Comparison of ENCODE assay signal across 9 mouse cellular contexts in the genomic region with DNA sequence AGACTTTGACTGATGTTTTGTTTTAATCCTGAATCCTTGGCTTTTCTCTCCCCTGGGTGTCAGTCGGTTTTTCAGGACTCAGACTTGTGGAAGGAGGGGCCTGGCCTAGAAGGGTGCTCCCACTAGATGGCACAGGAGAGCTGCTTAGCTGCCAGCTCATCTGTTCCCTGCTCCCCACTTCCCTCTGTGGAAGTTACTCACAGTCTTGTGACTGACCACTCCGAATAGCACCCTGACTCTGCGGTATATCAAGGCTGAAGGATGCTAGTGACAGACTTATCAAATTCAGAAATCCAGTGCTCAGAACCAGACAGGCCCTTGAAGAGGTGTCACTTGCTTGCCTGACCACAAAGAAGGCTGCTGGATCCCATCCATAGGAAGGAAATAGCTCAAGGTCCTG. TPM values are rescaled to one million over a fixed set of nuclear protein-coding genes. Genes with fewer than 3 reads are reported as not detected.
A peak's percentile ranks its signal among the peaks of the same experiment; 100 is the strongest.
DNase-seq lines count a peak whose midpoint lies in the region; ATAC-seq lines count a peak whose summit lies in the region.
"Had no signal": no experiment of that assay in that cellular context is flagged by ENCODE, and none has a peak within 500 bp of the region (broad histone marks: within the 10 kb centered on the region; RNA-seq: fewer than 3 reads in every experiment).

No protein-coding gene starts in this region.

- ATAC-seq in liver, embryonic 12.5 days = no peak
- ATAC-seq in embryonic facial prominence, embryonic 11.5 days (replicated peaks; ENCODE audit: insufficient number of reproducible peaks, low FRiP score, low TSS enrichment, low read depth) = no peak
- 0 out of 2 replicates have a peak, but pooled peaks have one; percentile 51 for ATAC-seq in limb, embryonic 11.5 days (ENCODE audit: insufficient number of reproducible peaks, low FRiP score, low TSS enrichment, low read depth)

- H3K9ac ChIP-seq in liver, embryonic 12.5 days = no peak overlapping the region
- no peak overlapping the region for H3K9ac ChIP-seq in embryonic facial prominence, embryonic 11.5 days (replicated peaks; ENCODE audit: low read length)
- H3K9ac ChIP-seq in limb, embryonic 11.5 days (ENCODE audit: low read length) = no peak overlapping the region

- no peaks in the 10 kb centered on the region for H3K36me3 ChIP-seq in liver, embryonic 12.5 days
- no peaks in the 10 kb centered on the region; the same call in 1 of the 2 replicates for H3K36me3 ChIP-seq in embryonic facial prominence, embryonic 11.5 days (replicated peaks; ENCODE audit: control insufficient read depth, insufficient read depth, low read depth, low read length)
- H3K36me3 ChIP-seq in heart, embryonic 10.5 days = peaks cover 7% of the 10 kb centered on the region; the same call in 1 of the 2 replicates
- H3K36me3 ChIP-seq in limb, embryonic 11.5 days (ENCODE audit: control insufficient read depth, insufficient read depth, low read length) = no peaks in the 10 kb centered on the region
- H3K36me3 ChIP-seq in splenic B cell, adult 2 months (ENCODE audit: control insufficient read depth, insufficient read depth, low read length, poor library complexity, severe bottlenecking) = no peaks in the 10 kb centered on the region

- no peaks in the 10 kb centered on the region for H3K27me3 ChIP-seq in liver, embryonic 12.5 days (replicated peaks)
- no peaks in the 10 kb centered on the region for H3K27me3 ChIP-seq in embryonic facial prominence, embryonic 11.5 days (ENCODE audit: control insufficient read depth, insufficient read depth, low read length)
- no peaks in the 10 kb centered on the region for H3K27me3 ChIP-seq in heart, embryonic 10.5 days (ENCODE audit: insufficient read depth, poor library complexity, severe bottlenecking)
- no peaks in the 10 kb centered on the region for H3K27me3 ChIP-seq in limb, embryonic 11.5 days (ENCODE audit: control insufficient read depth, insufficient read depth, low read length)
- no peaks in the 10 kb centered on the region for H3K27me3 ChIP-seq in splenic B cell, adult 2 months (ENCODE audit: control insufficient read depth, insufficient read depth, low read length, poor library complexity, severe bottlenecking)
- H3K27me3 ChIP-seq: megakaryocyte, embryonic 14.5 days had no signal

- H3K4me2 ChIP-seq in liver, embryonic 12.5 days = no peak overlapping the region
- no peak overlapping the region for H3K4me2 ChIP-seq in embryonic facial prominence, embryonic 11.5 days (ENCODE audit: low read depth, low read length)
- H3K4me2 ChIP-seq in limb, embryonic 11.5 days (ENCODE audit: low read depth, severe bottlenecking) = no peak overlapping the region

- H3K4me3 ChIP-seq in liver, embryonic 12.5 days = no peak overlapping the region
- H3K4me3 ChIP-seq in embryonic facial prominence, embryonic 11.5 days (ENCODE audit: low read depth, low read length) = no peak overlapping the region
- H3K4me3 ChIP-seq in heart, embryonic 10.5 days = no peak overlapping the region
- no peak overlapping the region for H3K4me3 ChIP-seq in limb, embryonic 11.5 days (ENCODE audit: low read depth, low read length)
- H3K4me3 ChIP-seq: megakaryocyte, embryonic 14.5 days had no signal

- peak; percentile 56 for DNase-seq in liver
- peak; percentile 72 for DNase-seq in embryonic facial prominence, embryonic 11.5 days (ENCODE audit: low spot score)
- DNase-seq in heart, embryonic 10.5 days (ENCODE audit: low spot score) = no peak
- DNase-seq in kidney, adult 9 months = peak; percentile 81
- DNase-seq in limb, embryonic 11.5 days (ENCODE audit: low spot score) = peak; percentile 74
- DNase-seq in monocyte, adult 2 months (ENCODE audit: low read depth in 1 of 2, low spot score in 2 of 2) = peak; percentile 52 to 67
- peak; percentile 65 for DNase-seq in splenic B cell, adult 2 months (ENCODE audit: low read depth, low spot score)

- H3K27ac ChIP-seq in liver, embryonic 12.5 days = no peak overlapping the region
- H3K27ac ChIP-seq in embryonic facial prominence, embryonic 11.5 days (replicated peaks; ENCODE audit: low read depth, low read length) = no peak overlapping the region
- H3K27ac ChIP-seq in heart, embryonic 10.5 days = peak overlapping the region; percentile 14; the same call in 1 of the 2 replicates
- H3K27ac ChIP-seq in limb, embryonic 11.5 days (replicated peaks; ENCODE audit: low read depth, low read length) = no peak overlapping the region

- no peaks in the 10 kb centered on the region for H3K9me3 ChIP-seq in liver, embryonic 12.5 days (replicated peaks)
- no peaks in the 10 kb centered on the region for H3K9me3 ChIP-seq in embryonic facial prominence, embryonic 11.5 days (replicated peaks; ENCODE audit: control insufficient read depth, low read length)
- H3K9me3 ChIP-seq in heart, embryonic 10.5 days = no peaks in the 10 kb centered on the region
- no peaks in the 10 kb centered on the region for H3K9me3 ChIP-seq in limb, embryonic 11.5 days (ENCODE audit: control insufficient read depth, low read length)
- H3K9me3 ChIP-seq: megakaryocyte, embryonic 14.5 days had no signal

- peaks cover 4% of the 10 kb centered on the region; the same call in 1 of the 2 replicates for H3K4me1 ChIP-seq in liver, embryonic 12.5 days
- H3K4me1 ChIP-seq in embryonic facial prominence, embryonic 11.5 days (ENCODE audit: control insufficient read depth, insufficient read depth, low read length) = peaks cover 3% of the 10 kb centered on the region; the same call in 1 of the 2 replicates
- H3K4me1 ChIP-seq in heart, embryonic 10.5 days = peaks cover 53% of the 10 kb centered on the region
- H3K4me1 ChIP-seq in limb, embryonic 11.5 days (ENCODE audit: control insufficient read depth, insufficient read depth, low read length) = no peaks in the 10 kb centered on the region

- WGBS in liver, embryonic 12.5 days (ENCODE audit: insufficient replicate concordance) = 7% methylated on average over 3 of the region's 3 CpGs
- WGBS in embryonic facial prominence, embryonic 11.5 days = 39% methylated on average over 3 of the region's 3 CpGs
- 7% methylated on average over 3 of the region's 3 CpGs for WGBS in heart, embryonic 10.5 days
- WGBS in limb, embryonic 11.5 days = 28% methylated on average over 3 of the region's 3 CpGs

RNA-seq across cellular contexts. Expression of a gene that starts 30.5 kb away (rescaled TPM):
- polyA plus RNA-seq in liver, embryonic 12.5 days (2016; fragmentation: Nextera tagmentation; extraction: Ambion mirVana) = not detected in 2 replicates
- 0.14 TPM in 1 of 2 replicates, not detected in the other for polyA plus RNA-seq in embryonic facial prominence, embryonic 11.5 days (2014; fragmentation: Nextera tagmentation; extraction: Ambion mirVana)
- polyA plus RNA-seq in heart, embryonic 10.5 days (2016; fragmentation: Nextera tagmentation; extraction: Ambion mirVana) = 0.28 TPM in 1 of 2 replicates, not detected in the other
- polyA plus RNA-seq in limb, embryonic 11.5 days (2014; fragmentation: Nextera tagmentation; extraction: Ambion mirVana) = 0.03 TPM in 1 of 2 replicates, not detected in the other

RNA-seq across cellular contexts. Expression of a gene that starts 43.7 kb away (rescaled TPM):
- polyA plus RNA-seq in liver, embryonic 12.5 days (2016; fragmentation: Nextera tagmentation; extraction: Ambion mirVana) = not detected in 2 replicates
- polyA plus RNA-seq in embryonic facial prominence, embryonic 11.5 days (2014; fragmentation: Nextera tagmentation; extraction: Ambion mirVana) = not detected in 2 replicates
- not detected in 2 replicates for polyA plus RNA-seq in heart, embryonic 10.5 days (2016; fragmentation: Nextera tagmentation; extraction: Ambion mirVana)
- not detected in 2 replicates for polyA plus RNA-seq in limb, embryonic 11.5 days (2014; fragmentation: Nextera tagmentation; extraction: Ambion mirVana)

RNA-seq across cellular contexts. Expression of a gene that starts 47.8 kb away (rescaled TPM):
- 4.8 and 5.3 TPM in 2 replicates for polyA plus RNA-seq in liver, embryonic 12.5 days (2016; fragmentation: Nextera tagmentation; extraction: Ambion mirVana)
- 25.1 and 27.2 TPM in 2 replicates for polyA plus RNA-seq in embryonic facial prominence, embryonic 11.5 days (2014; fragmentation: Nextera tagmentation; extraction: Ambion mirVana)
- polyA plus RNA-seq in heart, embryonic 10.5 days (2016; fragmentation: Nextera tagmentation; extraction: Ambion mirVana) = 27.0 and 31.3 TPM in 2 replicates
- polyA plus RNA-seq in limb, embryonic 11.5 days (2014; fragmentation: Nextera tagmentation; extraction: Ambion mirVana) = 29.4 and 32.8 TPM in 2 replicates

RNA-seq across cellular contexts. Expression of a gene that starts 47.9 kb away (rescaled TPM):
- polyA plus RNA-seq in liver, embryonic 12.5 days (2016; fragmentation: Nextera tagmentation; extraction: Ambion mirVana) = 14.5 and 16.2 TPM in 2 replicates
- 22.5 and 24.8 TPM in 2 replicates for polyA plus RNA-seq in embryonic facial prominence, embryonic 11.5 days (2014; fragmentation: Nextera tagmentation; extraction: Ambion mirVana)
- polyA plus RNA-seq in heart, embryonic 10.5 days (2016; fragmentation: Nextera tagmentation; extraction: Ambion mirVana) = 15.2 and 22.4 TPM in 2 replicates
- 32.5 and 34.6 TPM in 2 replicates for polyA plus RNA-seq in limb, embryonic 11.5 days (2014; fragmentation: Nextera tagmentation; extraction: Ambion mirVana)
